Mouse (Mus musculus) kidney, postnatal 4 days (tissue): ENCODE measurements at regions not wholly inside any gene's neighbourhood (a gene's known extent, or its start where the extent isn't known, plus 50 kb on each side); places are given as distances from the start of the nearest gene placed in this dataset.

Experiments
- DNase-seq, 2 experiments: peaks; one replicate each; pipeline ENCODE4 v3.0.0; 2021; ENCODE audit warnings: mixed read lengths in 2 of 2

DNA sequence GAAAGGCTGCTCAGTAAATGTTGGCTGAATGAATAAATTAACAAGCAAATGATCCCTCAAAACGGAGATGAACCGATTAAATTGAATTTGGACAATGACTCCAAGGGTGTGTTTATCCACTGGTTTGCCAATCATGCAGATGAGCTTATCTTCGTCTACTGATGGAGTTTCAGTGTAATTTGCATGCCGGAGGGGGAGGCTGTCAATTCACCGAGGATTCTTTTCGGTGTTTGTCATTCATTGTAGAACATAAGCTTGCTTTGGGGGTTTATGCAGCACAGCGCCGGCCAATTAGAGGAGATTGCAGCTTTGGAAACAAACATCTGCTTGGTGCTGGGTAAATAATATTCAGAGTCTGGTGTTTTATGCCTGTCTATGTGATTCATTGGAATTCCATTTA, 132.7 kb downstream of the Otoa start:
- no peak for DNase-seq

DNA sequence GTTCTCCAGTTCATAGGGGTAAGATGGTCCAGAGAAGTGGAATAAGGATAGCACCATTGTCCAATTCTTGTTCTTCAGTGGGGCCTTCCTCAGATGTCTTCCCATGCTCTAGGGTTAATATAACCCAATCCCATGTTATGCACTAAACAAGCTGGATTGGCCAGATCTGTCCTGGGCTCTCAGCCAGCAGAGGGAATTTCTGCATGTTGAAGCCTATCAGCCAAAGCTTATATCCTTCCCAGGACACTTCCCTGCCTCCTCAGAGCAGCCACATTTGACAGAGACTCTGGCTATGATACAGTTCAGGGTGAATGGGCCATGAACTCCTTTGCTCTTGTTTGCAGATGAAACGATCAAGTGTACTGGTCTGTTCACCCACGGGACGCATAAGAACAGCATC, 133.6 kb downstream of the Otoa start:
- no peak for DNase-seq

DNA sequence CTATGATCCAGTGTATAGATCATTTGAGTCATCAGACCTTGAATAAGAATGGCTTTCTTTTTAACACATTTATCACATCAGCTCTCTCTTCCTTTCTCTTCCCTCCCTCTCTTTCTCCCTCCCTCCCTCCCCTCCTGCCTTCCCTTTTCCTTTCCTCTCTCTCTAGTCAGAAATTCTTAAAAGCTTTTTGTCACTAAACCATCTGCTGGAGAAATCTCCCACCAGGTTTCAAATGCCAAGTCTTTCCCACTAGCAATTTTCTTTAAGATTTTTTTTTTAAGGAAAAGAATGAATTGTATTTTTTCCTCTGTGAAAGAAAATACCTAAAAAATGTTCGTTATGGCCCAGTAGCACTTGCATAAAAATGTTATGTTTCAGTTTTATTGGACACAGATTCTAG, 134.3 kb downstream of the Otoa start:
- DNase-seq: no peak

DNA sequence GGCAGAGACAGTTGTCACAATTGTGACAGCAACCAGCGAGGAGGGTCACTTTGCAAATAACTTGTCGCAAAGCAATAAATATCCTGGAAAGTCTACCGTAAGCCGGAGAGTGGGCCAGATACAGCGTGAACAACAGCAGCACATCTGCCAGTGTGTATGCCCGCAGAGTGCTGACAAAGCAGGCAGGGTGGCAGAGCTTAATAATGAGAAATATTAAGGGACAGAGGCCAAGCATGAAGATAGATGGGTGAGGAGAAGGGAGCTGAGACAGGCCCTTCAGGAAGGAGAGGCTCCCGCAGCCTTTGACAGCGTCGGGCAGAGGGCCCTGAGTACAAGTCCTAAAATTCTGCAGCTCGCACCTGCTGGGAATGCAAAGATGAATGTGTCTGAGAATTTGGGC, 136.6 kb downstream of the Otoa start:
- DNase-seq: no peak

DNA sequence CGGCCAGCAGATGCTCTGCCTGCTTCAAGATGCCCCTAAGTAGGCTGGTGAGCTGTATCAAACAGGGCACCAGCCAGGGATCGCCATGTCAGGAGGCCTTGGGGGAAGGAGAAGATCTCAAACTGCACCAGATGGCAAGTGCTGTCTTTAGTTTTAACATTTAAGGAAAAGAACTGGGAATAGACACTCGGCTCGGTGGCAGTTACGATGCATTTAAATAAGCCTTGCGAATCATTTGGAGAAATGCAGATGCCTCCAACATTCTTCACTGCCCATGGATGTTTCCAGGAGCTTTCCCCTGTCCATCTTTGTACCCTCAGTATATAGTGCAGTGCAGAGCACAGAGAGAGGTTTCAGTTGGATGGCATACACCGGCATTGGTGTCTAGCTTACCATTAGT, 139.7 kb downstream of the Otoa start:
- DNase-seq: no peak

DNA sequence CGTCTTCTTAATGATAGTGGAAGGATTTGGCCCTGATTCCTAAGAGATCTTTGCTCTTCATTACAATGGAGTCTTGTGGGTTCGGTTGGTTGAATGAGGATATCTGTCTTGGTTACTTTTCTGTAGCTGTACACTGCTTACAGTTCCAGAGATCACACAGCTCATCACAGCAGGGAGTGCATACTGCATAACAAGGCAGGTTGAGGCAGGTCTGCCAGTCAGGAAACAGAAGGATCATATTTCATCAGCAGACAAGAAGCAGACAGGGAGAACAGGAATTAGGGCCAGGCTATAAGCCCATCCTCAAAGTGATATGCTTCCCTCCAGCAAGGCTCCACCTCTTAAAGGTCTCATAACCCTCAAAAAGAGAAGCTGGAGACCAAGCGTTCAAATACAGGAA, 150.4 kb downstream of the Otoa start:
- DNase-seq: no peak

DNA sequence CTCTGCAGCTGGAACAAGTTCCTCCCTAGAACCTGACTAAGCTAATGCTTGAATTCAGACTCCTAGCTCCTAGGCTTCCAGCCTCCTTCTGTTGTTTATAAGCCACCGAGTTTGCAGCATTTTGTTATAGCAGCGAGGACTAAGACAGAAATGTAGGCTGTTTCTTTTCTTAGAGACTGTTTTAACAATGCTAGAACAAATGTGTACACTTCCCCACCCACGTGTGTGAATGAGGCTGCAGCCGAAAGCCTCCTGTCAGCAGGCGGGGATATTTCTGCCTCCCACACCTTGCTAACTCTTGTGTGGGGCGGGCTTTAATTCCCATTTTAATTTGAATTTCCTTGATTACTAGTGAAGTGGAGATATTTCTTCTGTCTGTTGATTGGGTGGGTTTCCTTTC, 153.4 kb downstream of the Otoa start:
- no peak for DNase-seq

DNA sequence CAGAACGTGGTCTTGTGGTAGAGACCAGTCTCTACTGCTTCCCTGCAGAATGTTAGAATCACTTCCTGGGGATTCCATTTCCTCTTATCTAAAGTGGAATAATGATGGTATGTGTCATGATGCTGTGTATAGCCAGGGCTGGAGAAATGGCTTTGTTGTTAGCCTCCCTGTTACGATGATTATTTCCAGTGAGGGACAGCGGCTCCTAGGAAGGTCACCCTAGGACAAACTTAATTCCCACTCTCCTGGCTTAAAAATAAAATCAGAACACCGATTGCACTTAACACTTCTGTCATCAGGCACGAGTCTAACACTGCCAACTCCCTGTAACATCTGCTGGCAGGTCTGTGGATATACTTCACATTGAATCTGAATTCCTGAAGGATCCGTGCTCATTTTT, 151.9 kb upstream of the Hs3st2 start:
- DNase-seq: no peak

DNA sequence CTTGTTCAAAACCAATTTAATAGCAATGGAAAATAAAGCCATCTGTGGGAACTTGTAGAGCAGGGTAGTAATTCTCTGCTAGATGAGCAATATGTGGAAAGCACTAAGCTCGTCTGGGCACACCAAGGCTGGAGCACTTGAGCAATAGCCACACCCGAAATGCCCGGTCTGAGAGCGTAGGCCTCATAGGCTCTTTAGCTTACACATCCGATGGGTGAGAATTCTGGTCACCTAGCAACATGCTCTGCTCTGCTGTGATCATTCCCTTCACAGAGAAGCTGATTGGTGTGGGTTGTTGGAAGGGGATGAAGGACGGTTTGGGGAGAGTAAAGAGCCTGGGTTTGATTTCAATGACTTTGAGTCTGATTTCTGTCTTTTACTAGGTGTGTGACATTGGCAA, 143.8 kb upstream of the Hs3st2 start:
- no peak for DNase-seq

DNA sequence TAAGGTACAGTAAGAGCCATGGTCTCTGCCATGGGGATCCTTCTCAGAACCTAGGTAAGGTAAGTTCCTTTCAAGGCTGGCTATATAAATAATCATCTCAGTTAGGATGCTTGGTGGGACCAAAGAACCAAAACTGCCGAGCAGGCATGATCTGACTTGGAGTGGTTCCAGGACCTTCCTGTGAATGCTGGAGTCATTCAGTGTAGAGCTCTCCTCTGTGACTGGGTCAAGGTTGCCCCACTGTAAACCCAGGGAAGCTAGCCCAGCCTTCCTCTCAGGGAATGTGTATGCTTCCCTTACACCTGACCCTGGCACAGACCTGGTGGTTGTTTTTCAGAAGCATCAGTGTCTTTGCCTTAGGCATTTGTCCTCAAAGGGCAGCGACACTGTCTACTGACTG, 134.2 kb upstream of the Hs3st2 start:
- DNase-seq: no peak

DNA sequence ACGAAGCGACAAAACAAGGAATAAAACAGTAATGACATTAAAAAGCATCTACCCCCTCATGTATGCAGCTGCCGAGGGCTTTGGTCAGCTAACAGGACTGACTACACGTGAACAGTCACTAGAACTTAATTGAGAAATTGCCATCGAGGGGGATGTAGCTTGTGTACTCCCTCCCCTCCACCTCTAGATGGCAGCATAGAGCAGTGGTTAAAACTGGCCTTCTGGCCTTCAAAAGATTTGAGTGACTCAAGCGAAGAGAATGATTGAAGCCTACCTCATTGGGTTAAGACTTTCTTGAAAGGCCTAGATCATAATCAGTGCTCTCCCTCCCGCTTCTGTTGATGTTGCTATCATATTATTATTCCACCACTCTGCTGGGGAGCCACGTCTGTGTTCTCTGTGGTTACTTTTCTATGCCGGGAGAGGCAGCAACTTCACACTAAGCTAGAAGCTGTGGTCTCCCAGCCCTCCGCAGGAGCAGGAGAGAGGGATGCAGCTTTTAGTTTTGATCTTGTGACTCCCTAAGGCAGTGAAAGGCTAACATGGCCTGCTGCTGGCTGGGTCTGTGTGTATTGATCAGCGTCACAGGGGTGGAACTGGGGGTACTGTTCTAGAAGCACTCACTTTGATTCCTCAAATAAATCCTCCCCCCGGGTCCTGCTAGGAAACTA, 132.7 kb upstream of the Hs3st2 start:
- DNase-seq: peak; percentile 8 to 32

DNA sequence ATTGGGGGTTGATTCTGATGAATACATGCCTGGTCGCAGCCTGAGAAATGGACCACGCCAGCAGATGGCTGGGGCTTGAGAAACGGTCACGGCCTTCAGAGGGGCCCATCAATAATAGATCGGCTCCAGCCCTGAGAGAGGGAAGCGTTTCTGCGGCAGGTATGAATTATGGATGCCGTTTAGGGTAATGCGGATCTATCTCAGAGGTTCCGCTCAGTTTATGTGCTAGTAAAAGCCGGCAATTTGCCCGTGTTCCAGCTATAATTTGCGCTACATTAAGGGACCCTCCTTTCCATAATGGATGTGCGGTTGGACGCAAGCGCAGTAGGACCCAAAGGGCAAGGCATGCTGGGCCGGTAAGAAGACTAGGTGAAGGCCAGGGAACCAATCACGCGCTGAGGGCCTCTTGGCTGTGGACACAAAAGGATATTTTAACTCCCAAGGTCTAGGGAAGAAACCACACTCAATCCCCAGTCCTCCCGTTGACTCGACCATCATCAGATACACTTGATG, 132.1 kb upstream of the Hs3st2 start:
- no peak for DNase-seq

DNA sequence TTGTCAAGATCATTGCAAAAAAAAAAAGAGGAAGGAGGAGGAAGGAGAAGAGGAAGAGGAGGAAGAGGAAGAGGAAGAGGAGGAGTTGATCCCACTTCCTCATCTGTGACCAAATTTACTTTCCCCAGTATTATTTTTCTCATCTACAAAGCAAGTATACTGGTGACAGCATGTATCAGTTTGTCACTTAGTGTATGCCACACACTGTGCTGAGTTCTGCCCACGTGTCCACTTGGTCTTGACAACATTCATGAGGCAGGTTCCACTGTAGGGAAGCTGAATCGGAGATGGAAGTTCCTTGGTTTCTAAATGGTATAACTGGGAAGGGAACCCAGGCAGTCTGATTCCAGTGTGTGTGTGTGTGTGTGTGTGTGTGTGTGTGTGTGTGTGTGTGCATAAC, 122.3 kb upstream of the Hs3st2 start:
- DNase-seq: no peak

DNA sequence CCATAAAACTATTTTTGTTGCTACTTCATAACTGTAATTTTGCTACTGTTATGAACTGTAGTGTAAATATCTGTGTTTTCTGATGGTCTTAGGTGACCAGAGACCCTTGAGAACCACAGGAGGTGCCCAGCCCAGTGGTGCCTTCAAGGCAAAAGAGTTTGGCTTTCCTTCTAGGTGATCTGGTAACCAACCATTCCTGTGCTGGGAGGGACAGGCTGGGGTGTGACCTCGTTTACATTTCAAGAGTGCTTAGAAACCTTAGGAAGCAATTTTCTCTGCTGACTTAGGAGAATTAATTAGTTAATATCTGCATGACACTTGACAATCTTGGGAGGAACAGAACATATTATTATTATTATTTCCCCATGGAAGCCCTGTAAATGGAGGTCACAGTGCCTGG, 111.1 kb upstream of the Hs3st2 start:
- DNase-seq: no peak

DNA sequence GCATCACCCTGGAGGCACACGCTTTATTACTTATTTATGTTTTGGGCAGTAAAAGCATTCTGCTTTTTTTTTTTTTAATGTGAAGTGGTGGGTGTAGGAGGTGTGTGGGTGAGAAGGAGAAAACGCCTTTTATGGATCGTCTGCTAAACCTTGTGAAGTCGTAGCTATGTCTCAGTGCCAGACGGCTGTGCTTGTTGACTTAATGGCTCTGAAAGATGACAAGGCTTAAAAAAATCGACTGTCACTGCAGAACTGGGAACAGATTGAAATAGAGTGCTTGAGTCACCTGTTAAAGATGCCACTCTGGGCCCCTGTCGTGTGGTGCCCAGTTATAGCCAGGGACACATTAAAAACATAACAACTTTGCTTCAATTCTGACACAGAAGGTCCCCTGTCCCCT, 109.5 kb upstream of the Hs3st2 start:
- no peak for DNase-seq

DNA sequence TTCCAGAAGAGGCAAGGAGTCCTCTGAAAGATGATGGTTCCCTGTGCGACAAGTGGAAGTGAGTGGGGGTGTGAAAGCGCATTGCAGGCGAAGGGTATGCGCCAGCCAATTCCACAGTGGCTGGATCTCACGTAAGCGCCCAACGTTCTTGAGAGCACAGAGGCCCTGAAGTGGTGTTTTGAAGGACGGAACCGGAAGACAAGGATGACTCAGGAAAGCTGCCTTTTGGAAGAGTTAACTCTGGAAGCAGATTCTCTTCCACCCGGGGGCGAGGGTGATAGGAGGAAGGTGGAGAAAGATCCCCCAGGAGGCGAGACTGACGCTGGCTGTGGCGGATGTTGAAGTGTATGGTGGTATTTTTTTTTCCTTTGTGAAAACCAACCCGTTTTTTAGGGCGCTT, 101.9 kb upstream of the Hs3st2 start:
- no peak for DNase-seq

DNA sequence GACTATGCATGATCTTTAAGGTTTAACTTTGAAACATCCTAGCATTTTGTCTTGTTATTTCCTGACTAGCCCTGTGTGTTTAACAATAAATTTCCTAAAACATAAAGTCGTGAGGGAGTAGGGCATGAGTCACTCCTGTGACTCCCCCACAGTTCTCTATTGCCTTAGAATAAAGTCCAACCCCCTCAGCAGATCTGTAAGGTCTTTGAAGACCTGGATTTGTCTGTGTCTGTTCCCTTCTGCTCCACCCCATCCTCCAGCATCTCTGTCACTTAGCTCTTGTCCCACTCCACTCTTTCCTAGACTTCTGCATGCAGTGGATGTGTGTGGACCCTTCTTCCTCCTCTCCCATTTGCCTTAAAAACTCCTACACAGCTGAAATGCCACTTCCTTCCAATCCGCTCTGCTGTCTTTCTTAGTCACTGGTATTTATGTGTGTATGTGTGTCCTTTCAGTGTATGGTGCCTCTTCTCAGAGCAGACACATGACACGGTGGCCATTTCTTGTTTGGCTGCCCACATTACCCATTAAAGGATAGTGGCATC, 95.4 kb upstream of the Hs3st2 start:
- no peak for DNase-seq

DNA sequence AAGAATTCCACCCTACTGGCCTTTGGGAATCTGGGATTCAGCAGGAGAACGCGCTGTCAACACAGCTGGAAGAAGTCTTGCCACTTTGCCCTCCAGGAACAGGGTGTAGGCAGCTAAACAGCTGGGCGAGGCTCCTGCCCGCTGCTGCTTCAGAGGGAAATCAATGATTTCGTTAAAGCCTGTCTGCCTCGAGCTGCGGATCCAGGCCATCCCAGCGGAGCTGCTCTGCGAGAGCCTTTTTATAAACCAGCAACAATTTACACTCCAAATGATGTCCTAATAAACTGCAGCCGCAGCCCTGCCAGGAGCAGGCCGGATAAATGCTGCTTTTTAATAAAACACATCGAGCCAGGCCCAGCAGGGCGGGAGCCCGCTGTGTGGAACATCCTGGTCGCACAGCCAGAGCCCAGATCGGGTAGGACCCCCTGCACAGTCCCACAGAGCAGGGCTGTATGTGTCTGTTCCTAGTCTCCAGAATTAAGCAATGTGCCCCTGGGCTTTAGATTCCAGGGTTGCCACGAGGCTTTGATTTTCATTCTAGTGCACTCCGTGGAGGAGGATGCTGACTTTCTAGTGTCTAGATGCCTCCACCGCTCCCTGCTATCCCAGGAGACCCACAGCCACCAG, 78.6 kb upstream of the Hs3st2 start:
- DNase-seq: no peak

DNA sequence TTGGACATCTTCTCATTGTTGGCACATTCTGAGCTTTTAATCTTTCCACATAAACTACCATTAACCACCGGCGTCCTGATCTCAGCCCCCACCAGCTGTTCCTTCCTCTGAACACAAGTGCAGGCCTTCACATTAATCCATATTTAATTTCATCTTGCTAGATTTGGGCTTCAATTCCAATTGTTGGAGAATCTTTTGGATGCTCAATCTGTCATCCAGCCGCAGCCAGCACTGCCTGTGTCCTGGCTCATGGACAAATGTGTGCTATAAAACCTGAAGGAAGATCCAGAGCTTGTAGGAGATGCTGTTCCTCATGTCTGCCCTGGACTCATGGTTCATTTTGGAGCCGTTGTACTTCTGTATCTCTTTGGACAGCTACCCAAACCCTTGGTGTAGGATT, 77.1 kb upstream of the Hs3st2 start:
- DNase-seq: no peak

DNA sequence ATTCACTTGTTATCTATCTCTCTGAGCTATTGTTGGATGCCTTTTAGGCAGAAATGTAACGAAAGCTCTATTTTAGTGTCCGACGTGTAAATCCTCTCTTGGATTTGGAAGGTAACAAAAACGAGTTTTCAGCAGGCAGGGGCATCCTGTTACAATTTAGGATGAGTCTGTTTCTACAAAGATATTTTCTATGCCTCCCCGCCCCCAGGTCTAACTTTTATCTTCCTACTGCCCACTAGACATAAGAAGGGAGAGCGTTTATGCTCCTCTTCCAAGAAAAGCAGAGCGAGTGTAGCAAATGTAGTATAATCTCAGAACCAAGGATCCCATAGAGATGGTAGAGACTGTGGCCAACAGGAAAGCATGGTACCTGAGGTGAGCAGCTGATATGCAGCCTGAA, 62.4 kb upstream of the Hs3st2 start:
- DNase-seq: no peak

DNA sequence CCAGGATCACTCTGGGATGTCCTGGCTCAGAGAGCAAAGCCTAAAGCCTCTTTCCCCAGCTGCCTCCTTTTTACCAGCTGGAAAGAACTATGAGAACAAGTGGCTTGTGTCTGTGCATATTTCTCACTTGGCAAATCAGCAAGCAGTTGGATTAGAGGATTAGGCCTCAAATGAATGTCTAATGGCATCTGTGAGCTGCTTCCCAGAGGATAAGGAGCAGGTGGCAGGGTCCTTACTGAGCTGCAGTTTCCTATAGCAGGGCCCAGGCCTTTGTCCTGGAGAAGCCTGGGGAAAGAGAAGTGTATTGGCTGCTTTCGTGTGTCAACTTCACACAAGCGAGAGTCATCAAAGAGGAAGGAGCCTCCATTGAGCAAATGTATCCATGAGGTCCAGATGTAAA, 59.1 kb upstream of the Hs3st2 start:
- no peak for DNase-seq

DNA sequence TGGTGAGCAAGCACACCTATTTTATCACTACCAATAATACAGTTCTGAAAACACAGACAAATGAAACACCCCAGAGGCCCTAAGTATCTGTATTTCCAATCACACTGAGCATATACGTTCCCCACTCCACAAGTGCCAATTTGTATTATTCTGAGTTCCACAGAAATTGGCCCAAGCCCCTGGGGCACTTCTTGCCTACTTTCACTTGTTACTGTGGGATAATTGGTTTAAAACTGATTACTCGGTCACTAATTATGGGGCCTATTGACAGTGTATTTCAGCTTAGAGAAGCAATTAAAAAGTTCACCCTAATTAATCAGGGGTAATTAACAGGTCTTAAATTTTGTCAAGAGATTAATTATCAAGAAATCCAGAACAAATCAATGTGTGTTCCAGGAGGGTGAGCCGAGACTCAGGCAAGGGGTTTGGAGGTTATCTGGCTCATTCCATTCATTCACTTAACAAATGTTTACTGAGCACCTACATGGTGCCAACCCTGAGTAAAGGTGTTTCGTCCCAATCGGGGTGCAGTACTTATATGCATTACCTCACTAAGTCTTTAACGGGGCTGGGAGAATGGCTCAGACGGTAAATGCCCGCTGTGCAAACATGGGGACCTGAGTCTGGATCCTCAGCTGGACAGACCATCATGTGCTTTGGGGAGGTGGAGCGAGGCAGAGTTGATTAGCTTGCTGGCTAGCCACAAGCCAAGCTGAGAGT, 56.1 kb upstream of the Hs3st2 start:
- DNase-seq: no peak

DNA sequence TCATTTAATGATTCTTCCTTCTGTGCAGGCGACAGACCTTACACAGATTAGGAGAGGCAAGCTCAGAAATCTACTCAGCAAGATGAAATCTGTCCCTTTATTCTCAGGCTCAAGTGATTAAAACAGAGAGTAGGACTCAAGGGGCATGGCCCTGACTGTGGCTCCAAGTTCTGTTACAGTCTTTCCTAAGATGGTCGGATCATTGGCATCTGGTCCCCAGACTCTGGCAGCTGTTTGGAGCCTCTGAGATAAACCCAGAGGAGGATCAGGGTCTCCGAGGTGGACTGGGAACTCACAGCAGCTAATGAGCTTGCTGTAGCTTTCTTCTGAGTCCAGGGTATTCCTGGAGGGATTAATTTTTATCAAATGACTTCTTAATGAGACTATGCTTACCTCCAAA, 51.7 kb upstream of the Hs3st2 start:
- DNase-seq: no peak
